Mouse (Mus musculus): ENCODE data around the gene Rgs6. TPM values are rescaled to one million over a fixed set of nuclear protein-coding genes. Genes with fewer than 3 reads are reported as not detected.
A peak's percentile ranks its signal among the peaks of the same experiment; 100 is the strongest.

The Rgs6 gene
- polyA plus RNA-seq, 1 experiment from 2014 or later = 1.4 TPM

DNA sequence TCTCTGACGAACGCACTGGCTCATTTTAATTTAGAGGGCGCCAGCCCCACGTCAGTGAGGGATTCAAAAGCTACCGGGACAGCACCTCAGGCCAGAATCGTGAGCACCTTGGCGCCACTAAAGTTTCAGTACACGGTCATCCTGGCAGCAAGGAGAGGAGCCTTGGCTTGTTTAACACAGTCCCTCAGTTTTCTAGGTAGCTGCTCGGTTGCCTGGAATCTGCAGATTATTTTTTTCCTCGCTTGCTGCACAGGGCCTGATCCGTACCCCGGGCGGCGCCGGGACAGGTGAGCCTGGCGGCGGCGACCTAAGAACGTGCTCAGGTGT lies 28.4 kb downstream of the Rgs6 start:
- WGBS = 2% methylated on average over 19 of the region's 19 CpGs
- H3K9ac ChIP-seq (replicated peaks; ENCODE audit: low read depth, low read length) = peak overlapping the region; percentile 34; the same call in 1 of the 2 replicates
- no peaks in the 10 kb centered on the region for H3K9me3 ChIP-seq (ENCODE audit: control insufficient read depth, low read depth, low read length)
- H3K4me3 ChIP-seq (ENCODE audit: low read depth, low read length) = peak overlapping the region; percentile 62
- 0 out of 2 replicates have a peak, but pooled peaks cover 8% of the 10 kb centered on the region for H3K27me3 ChIP-seq (ENCODE audit: control insufficient read depth, insufficient read depth, low read length)
- ATAC-seq (ENCODE audit: insufficient number of reproducible peaks, insufficient read depth, low FRiP score, low read depth) = no peak
- H3K4me1 ChIP-seq (ENCODE audit: control insufficient read depth, insufficient read depth, low read length) = no peaks in the 10 kb centered on the region
- peak overlapping the region; percentile 98 for H3K4me2 ChIP-seq (replicated peaks; ENCODE audit: low read depth, low read length)
- no peaks in the 10 kb centered on the region for H3K36me3 ChIP-seq (ENCODE audit: control insufficient read depth, insufficient read depth, low read length)
- H3K27ac ChIP-seq (ENCODE audit: low read length) = no peak overlapping the region

DNA sequence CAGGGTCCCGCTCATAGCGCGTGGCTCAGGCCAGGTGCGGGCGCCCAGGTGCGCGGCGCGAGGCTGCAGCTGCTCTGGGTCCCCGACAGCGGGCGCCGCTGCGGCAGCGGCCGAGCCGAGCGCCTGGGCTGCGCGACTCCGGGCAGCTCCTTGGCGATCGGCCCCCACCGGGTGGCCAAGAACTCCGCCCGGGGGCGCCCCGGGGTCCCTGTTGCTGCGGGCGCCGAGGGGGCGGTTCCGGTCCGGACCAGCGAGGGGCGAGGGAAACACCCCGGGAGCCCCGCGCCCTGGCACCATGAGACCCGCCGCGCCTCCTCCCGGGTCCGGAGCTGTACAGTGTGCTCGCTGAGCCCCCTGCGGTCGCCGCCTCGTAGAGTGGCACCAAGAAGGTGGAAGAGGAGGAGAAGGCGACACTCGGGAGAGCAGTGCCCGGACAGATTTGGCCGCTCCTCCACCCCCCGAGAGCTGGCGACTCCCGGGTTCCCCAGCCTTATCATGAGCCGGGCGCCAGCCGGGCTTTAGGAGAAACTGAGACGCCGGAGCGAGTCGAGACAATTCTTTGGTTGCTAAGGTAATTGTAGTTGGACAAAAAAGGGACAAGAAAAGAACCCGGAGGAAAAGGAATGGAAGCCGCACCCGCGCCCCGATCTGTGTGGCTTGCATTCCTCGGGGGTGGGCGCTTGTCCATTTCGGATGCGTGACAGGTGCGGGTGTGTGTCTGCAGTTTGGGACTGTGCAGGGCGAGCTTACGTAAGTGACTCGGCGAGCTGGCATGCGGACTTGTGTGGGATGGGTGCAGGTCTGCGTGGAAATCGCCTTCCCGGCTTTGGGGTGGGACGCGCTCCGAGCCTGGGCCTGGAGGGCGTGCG lies 29.0 kb downstream of the Rgs6 start:
- H3K9me3 ChIP-seq (ENCODE audit: control insufficient read depth, low read depth, low read length) = no peaks in the 10 kb centered on the region
- H3K4me3 ChIP-seq (ENCODE audit: low read depth, low read length) = peak overlapping the region; percentile 62
- peak; percentile 79 for ATAC-seq (ENCODE audit: insufficient number of reproducible peaks, insufficient read depth, low FRiP score, low read depth)
- no peak overlapping the region for H3K27ac ChIP-seq (ENCODE audit: low read length)
- H3K27me3 ChIP-seq (ENCODE audit: control insufficient read depth, insufficient read depth, low read length) = 0 out of 2 replicates have a peak, but pooled peaks cover 8% of the 10 kb centered on the region
- H3K4me1 ChIP-seq (ENCODE audit: control insufficient read depth, insufficient read depth, low read length) = no peaks in the 10 kb centered on the region
- peak overlapping the region; percentile 34; the same call in 1 of the 2 replicates for H3K9ac ChIP-seq (replicated peaks; ENCODE audit: low read depth, low read length)
- WGBS = under 1% methylated on average over 85 of the region's 86 CpGs
- H3K36me3 ChIP-seq (ENCODE audit: control insufficient read depth, insufficient read depth, low read length) = no peaks in the 10 kb centered on the region
- peak overlapping the region; percentile 98 for H3K4me2 ChIP-seq (replicated peaks; ENCODE audit: low read depth, low read length)

DNA sequence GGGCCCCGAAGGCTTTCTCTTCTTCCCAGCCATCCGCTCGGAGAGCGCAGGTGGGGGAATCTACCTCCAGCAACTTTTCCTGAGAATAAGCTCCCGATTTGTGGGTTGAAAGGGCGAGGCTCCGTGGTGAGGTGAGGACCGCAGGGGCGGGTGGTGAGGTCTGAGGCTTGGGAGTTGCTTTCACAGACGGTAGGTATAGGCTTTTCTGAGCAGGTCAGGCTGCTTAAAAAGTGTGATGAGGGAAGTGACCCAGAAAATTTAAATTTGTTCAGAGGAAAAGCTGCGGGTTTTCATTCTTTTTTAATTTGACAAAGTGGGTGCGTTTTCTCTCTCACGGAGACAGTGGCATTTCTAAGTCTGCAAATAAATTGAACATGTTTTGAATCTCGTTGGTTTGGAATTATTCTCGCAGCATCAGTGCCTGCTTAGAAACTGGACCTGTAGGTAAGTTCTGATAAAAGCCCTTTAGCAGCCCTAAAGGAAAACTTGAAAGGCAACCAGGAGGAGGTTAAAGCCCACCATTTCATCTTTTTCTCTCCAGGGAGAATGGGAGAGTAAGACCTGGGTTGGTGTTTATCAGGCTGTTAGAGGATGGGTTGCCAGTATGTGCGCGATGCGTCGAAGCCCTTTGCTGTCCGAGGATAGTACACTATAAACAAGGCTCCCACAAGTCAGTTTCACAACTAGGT lies 29.7 kb downstream of the Rgs6 start:
- Histone ChIP-seq H3K36me3 (ENCODE audit: control insufficient read depth, insufficient read depth, low read length) (no peaks in the 10 kb centered on the region), H3K27ac (ENCODE audit: low read length) (no peak overlapping the region), H3K9me3 (ENCODE audit: control insufficient read depth, low read depth, low read length) (no peaks in the 10 kb centered on the region), H3K4me2 (replicated peaks; ENCODE audit: low read depth, low read length) (peak overlapping the region; percentile 98), H3K4me3 (ENCODE audit: low read depth, low read length) (peak overlapping the region; percentile 62), H3K4me1 (ENCODE audit: control insufficient read depth, insufficient read depth, low read length) (no peaks in the 10 kb centered on the region), H3K9ac (replicated peaks; ENCODE audit: low read depth, low read length) (no peak overlapping the region), H3K27me3 (ENCODE audit: control insufficient read depth, insufficient read depth, low read length) (0 out of 2 replicates have a peak, but pooled peaks cover 8% of the 10 kb centered on the region)
- 22% methylated on average over 20 of the region's 20 CpGs for WGBS
- ATAC-seq (ENCODE audit: insufficient number of reproducible peaks, insufficient read depth, low FRiP score, low read depth) = no peak

DNA sequence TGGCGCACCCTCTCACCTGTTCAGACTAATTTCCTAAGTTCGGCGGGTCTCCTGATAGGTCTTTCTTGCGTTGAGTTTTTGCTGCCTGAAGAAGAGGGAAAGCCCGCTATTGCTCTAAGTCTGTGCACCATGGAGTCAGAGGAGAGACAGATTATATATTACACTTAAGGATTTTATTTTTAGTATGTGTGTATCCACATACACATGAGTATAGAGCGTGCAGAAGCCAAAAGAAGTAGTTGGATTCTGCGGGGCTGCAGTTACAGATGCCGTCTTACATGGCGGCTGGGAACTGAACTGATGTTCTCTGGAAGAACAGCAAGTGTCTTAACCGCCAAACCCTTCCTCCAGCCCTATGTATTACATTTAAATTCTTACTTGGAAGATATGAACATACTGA lies 52.3 kb downstream of the Rgs6 start:
- no peak overlapping the region for H3K27ac ChIP-seq (ENCODE audit: low read length)
- no peaks in the 10 kb centered on the region for H3K36me3 ChIP-seq (ENCODE audit: control insufficient read depth, insufficient read depth, low read length)
- H3K27me3 ChIP-seq (ENCODE audit: control insufficient read depth, insufficient read depth, low read length) = no peaks in the 10 kb centered on the region
- H3K4me1 ChIP-seq (ENCODE audit: control insufficient read depth, insufficient read depth, low read length) = no peaks in the 10 kb centered on the region
- no peak overlapping the region for H3K4me2 ChIP-seq (replicated peaks; ENCODE audit: low read depth, low read length)
- H3K9ac ChIP-seq (replicated peaks; ENCODE audit: low read depth, low read length) = no peak overlapping the region
- no peak for ATAC-seq (ENCODE audit: insufficient number of reproducible peaks, insufficient read depth, low FRiP score, low read depth)
- no peaks in the 10 kb centered on the region for H3K9me3 ChIP-seq (ENCODE audit: control insufficient read depth, low read depth, low read length)
- WGBS = 92% methylated on average over 10 of the region's 10 CpGs
- no peak overlapping the region for H3K4me3 ChIP-seq (ENCODE audit: low read depth, low read length)

DNA sequence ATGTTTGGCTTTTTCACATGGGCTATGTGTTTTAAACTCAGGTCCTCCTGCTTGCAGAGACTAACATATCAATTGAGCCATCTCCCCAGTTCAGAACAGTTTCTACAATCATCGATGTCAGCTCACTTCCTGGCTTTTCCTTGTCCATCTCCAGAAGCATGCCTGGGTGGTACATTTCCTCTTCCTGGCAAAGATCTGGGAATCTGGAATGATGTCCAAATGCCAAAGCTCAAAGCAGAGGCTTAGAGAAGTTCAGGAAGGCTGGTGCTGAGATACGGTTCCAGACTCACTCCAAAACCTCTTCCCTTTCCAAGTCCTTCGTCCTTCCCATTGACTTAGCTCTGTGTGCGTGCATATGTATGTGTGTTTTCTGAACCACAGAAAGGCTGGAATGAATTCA lies 59.8 kb downstream of the Rgs6 start:
- H3K4me2 ChIP-seq (replicated peaks; ENCODE audit: low read depth, low read length) = no peak overlapping the region
- 93% methylated on average over 4 of the region's 4 CpGs for WGBS
- ATAC-seq (ENCODE audit: insufficient number of reproducible peaks, insufficient read depth, low FRiP score, low read depth) = no peak
- H3K27ac ChIP-seq (ENCODE audit: low read length) = no peak overlapping the region
- no peak overlapping the region for H3K4me3 ChIP-seq (ENCODE audit: low read depth, low read length)
- no peaks in the 10 kb centered on the region for H3K36me3 ChIP-seq (ENCODE audit: control insufficient read depth, insufficient read depth, low read length)
- no peaks in the 10 kb centered on the region for H3K27me3 ChIP-seq (ENCODE audit: control insufficient read depth, insufficient read depth, low read length)
- no peaks in the 10 kb centered on the region for H3K4me1 ChIP-seq (ENCODE audit: control insufficient read depth, insufficient read depth, low read length)
- H3K9ac ChIP-seq (replicated peaks; ENCODE audit: low read depth, low read length) = no peak overlapping the region
- H3K9me3 ChIP-seq (ENCODE audit: control insufficient read depth, low read depth, low read length) = no peaks in the 10 kb centered on the region

DNA sequence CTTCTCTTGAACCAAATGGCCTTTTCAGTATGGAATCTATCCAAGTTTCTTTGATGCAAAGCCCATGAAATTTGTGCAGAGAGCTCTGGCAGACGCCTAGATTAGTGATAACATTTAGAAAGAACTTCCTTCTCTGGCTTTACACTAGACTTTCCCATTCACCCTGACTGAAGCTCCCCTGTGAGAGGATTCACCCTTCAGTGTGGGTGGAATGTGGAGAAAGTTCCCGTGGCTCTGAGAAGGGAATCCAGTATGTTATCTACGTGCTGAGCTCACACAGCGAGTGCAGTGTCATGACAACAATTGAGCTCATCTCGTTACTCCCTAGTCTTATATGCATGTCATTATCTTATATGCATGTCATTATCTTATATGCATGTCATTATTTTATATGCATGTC lies 61.9 kb downstream of the Rgs6 start:
- no peak overlapping the region for H3K4me3 ChIP-seq (ENCODE audit: low read depth, low read length)
- no peak overlapping the region for H3K4me2 ChIP-seq (replicated peaks; ENCODE audit: low read depth, low read length)
- no peaks in the 10 kb centered on the region for H3K4me1 ChIP-seq (ENCODE audit: control insufficient read depth, insufficient read depth, low read length)
- ATAC-seq (ENCODE audit: insufficient number of reproducible peaks, insufficient read depth, low FRiP score, low read depth) = no peak
- no peaks in the 10 kb centered on the region for H3K9me3 ChIP-seq (ENCODE audit: control insufficient read depth, low read depth, low read length)
- no peaks in the 10 kb centered on the region for H3K36me3 ChIP-seq (ENCODE audit: control insufficient read depth, insufficient read depth, low read length)
- H3K9ac ChIP-seq (replicated peaks; ENCODE audit: low read depth, low read length) = no peak overlapping the region
- no peaks in the 10 kb centered on the region for H3K27me3 ChIP-seq (ENCODE audit: control insufficient read depth, insufficient read depth, low read length)
- 48% methylated on average over 5 of the region's 5 CpGs for WGBS
- H3K27ac ChIP-seq (ENCODE audit: low read length) = no peak overlapping the region

DNA sequence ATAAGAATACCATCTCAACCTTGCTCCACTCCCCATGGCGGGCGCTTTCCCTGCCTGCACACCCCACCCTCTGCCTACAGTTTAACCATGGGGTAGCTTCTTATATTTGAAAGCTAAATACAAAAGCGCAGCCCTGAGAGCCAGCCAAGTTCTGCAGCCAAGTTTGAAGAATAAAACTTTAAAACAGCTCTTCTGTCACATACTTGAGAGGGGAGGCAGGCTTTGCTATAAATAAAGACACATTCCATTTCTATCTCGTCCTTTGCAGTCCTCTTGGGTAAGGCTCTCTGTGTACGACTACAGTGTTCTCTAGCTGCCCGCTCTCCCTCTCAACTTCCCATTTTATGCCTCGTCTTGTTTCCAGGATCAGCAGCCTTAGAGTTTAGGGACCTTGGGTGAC lies 76.5 kb downstream of the Rgs6 start:
- ATAC-seq (ENCODE audit: insufficient number of reproducible peaks, insufficient read depth, low FRiP score, low read depth) = no peak
- peak overlapping the region; percentile 55; the same call in 1 of the 2 replicates for H3K27ac ChIP-seq (ENCODE audit: low read length)
- H3K9ac ChIP-seq (replicated peaks; ENCODE audit: low read depth, low read length) = no peak overlapping the region
- no peak overlapping the region for H3K4me3 ChIP-seq (ENCODE audit: low read depth, low read length)
- no peaks in the 10 kb centered on the region for H3K9me3 ChIP-seq (ENCODE audit: control insufficient read depth, low read depth, low read length)
- no peaks in the 10 kb centered on the region for H3K4me1 ChIP-seq (ENCODE audit: control insufficient read depth, insufficient read depth, low read length)
- H3K4me2 ChIP-seq (replicated peaks; ENCODE audit: low read depth, low read length) = no peak overlapping the region
- no peaks in the 10 kb centered on the region for H3K27me3 ChIP-seq (ENCODE audit: control insufficient read depth, insufficient read depth, low read length)
- no peaks in the 10 kb centered on the region for H3K36me3 ChIP-seq (ENCODE audit: control insufficient read depth, insufficient read depth, low read length)
- WGBS = 35% methylated on average over 7 of the region's 7 CpGs

DNA sequence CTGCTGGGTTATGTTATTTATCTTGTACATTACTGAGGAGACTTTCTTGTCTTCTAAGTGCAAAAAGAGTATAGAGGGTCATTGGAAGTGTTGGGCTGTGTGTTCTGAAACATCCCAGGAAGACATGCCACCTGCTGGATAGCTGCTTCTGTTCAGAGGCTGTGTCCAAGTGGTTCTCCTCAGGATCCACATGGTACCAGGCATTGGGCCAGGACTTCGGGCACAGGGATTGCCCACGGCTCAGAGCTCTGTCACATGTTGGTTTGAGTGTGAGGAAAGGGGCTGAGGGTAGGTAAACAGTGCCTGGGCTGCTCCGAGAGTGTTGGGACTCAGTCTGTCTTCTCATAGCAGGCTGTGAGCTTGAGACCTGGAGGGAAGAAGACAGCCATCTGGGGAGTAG lies 79.3 kb downstream of the Rgs6 start:
- Histone ChIP-seq H3K27me3 (ENCODE audit: control insufficient read depth, insufficient read depth, low read length) (no peaks in the 10 kb centered on the region), H3K4me1 (ENCODE audit: control insufficient read depth, insufficient read depth, low read length) (no peaks in the 10 kb centered on the region), H3K36me3 (ENCODE audit: control insufficient read depth, insufficient read depth, low read length) (no peaks in the 10 kb centered on the region), H3K9ac (replicated peaks; ENCODE audit: low read depth, low read length) (no peak overlapping the region), H3K4me2 (replicated peaks; ENCODE audit: low read depth, low read length) (no peak overlapping the region), H3K27ac (ENCODE audit: low read length) (no peak overlapping the region), H3K9me3 (ENCODE audit: control insufficient read depth, low read depth, low read length) (no peaks in the 10 kb centered on the region), H3K4me3 (ENCODE audit: low read depth, low read length) (no peak overlapping the region)
- no peak for ATAC-seq (ENCODE audit: insufficient number of reproducible peaks, insufficient read depth, low FRiP score, low read depth)
- 77% methylated on average over 3 of the region's 3 CpGs for WGBS
